Mouse (Mus musculus): ENCODE data around the gene Gm4064. TPM values are rescaled to one million over a fixed set of nuclear protein-coding genes. Genes with fewer than 3 reads are reported as not detected.
"Not testable (repeated sequence)": the region's sequence is repeated elsewhere in the genome, so short reads cannot be mapped to it uniquely, and the experiment has no call there.

Gene Gm4064
- 0.12 and 0.43 TPM in 2 replicates for polyA plus RNA-seq (2012; rRNA removed)

- H3K27ac ChIP-seq (ENCODE audit: control insufficient read depth, insufficient read depth, low read depth, low read length); H3K36me3 ChIP-seq (ENCODE audit: control insufficient read depth, insufficient read depth, low read length); H3K4me1 ChIP-seq (ENCODE audit: control insufficient read depth, insufficient read depth, low read length); H3K27me3 ChIP-seq (ENCODE audit: control insufficient read depth, insufficient read depth, low read length); H3K4me3 ChIP-seq (ENCODE audit: control insufficient read depth, low read depth, low read length): not testable (repeated sequence)
Observed at GRCm38 (mm10) chrY:2796105-2796504, at the start of gene Gm4064. Gene Gm4064, minus strand, starts transcription at chrY:2796205.

GRCm38 (mm10) chrY:2830380-2830779, 34.4 kb upstream of the Gm4064 start, which contains the start of the genes Rbmy and Gm10256:
Gene Rbmy, plus strand, starts transcription at chrY:2830680.
Gene Gm10256, plus strand, starts transcription at chrY:2830699.
- not testable (repeated sequence) for H3K27ac ChIP-seq (ENCODE audit: control insufficient read depth, insufficient read depth, low read depth, low read length); H3K36me3 ChIP-seq (ENCODE audit: control insufficient read depth, insufficient read depth, low read length); H3K27me3 ChIP-seq (ENCODE audit: control insufficient read depth, insufficient read depth, low read length); H3K4me1 ChIP-seq (ENCODE audit: control insufficient read depth, insufficient read depth, low read length); H3K4me3 ChIP-seq (ENCODE audit: control insufficient read depth, low read depth, low read length)

Other genes starting within 250 kb of the Gm4064 start
- gene H2al2c, start 197.1 kb downstream of the Gm4064 start, polyA plus RNA-seq (2012; rRNA removed), result 1.1 and 3.0 TPM in 2 replicates
- gene Sry, start 132.5 kb downstream of the Gm4064 start, polyA plus RNA-seq (2012; rRNA removed), result 1.1 TPM in 2 replicates
- gene H2al2b, start 75.5 kb downstream of the Gm4064 start, polyA plus RNA-seq (2012; rRNA removed), result 1.6 and 2.2 TPM in 2 replicates
- gene Rbmy, start 34.5 kb upstream of the Gm4064 start, polyA plus RNA-seq (2012; rRNA removed), result not detected in 2 replicates
- not detected in 2 replicates for gene Gm10256, start 34.5 kb upstream of the Gm4064 start, polyA plus RNA-seq (2012; rRNA removed)
- 1.6 and 4.1 TPM in 2 replicates for gene Gm10352, start 104.8 kb upstream of the Gm4064 start, polyA plus RNA-seq (2012; rRNA removed)
- gene Gm29289, start 136.4 kb upstream of the Gm4064 start, polyA plus RNA-seq (2012; rRNA removed), result not detected in 2 replicates